ENCODE assay signal across 17 mouse cellular contexts in genomic region chr7:100243007-100243406, GRCm38 (mm10). TPM values are rescaled to one million over a fixed set of nuclear protein-coding genes. Genes with fewer than 3 reads are reported as not detected.
"Had no signal": no experiment of that assay in that cellular context is flagged by ENCODE, and none has a peak within 500 bp of the region (broad histone marks: within the 10 kb centered on the region; RNA-seq: fewer than 3 reads in every experiment).

No protein-coding gene starts in this region.

- H3K27ac ChIP-seq: neural tube, embryonic 13.5 days; neural tube, embryonic 15.5 days; stomach, embryonic 15.5 days; stomach, postnatal 0 days had no signal

- H3K4me3 ChIP-seq: neural tube, embryonic 13.5 days; neural tube, embryonic 15.5 days; stomach, embryonic 15.5 days had no signal

- H3K36me3 ChIP-seq: neural tube, embryonic 13.5 days; neural tube, embryonic 15.5 days; stomach, embryonic 15.5 days had no signal

- H3K9me3 ChIP-seq: neural tube, embryonic 13.5 days; neural tube, embryonic 15.5 days; stomach, embryonic 15.5 days had no signal

- DNase-seq: retina, postnatal 1 day; right cerebral cortex, adult 18-20 months; right cerebral cortex, postnatal 14 days; right cerebral cortex, postnatal 25 days; right cerebral cortex, postnatal 4 days; spleen, adult 18-20 months; thymus, adult 18-20 months; thymus, adult 2 months; thymus, postnatal 14 days; thymus, postnatal 25 days; thymus, postnatal 36 days; thymus, postnatal 4 days had no signal

- H3K4me1 ChIP-seq: neural tube, embryonic 13.5 days; neural tube, embryonic 15.5 days; stomach, embryonic 15.5 days had no signal

- H3K9ac ChIP-seq: neural tube, embryonic 13.5 days; neural tube, embryonic 15.5 days; stomach, embryonic 15.5 days had no signal

- H3K27me3 ChIP-seq: neural tube, embryonic 13.5 days; neural tube, embryonic 15.5 days; stomach, embryonic 15.5 days had no signal

RNA-seq across cellular contexts. Expression of gene P4ha3, which starts 42.3 kb away (rescaled TPM):
- total RNA-seq: neutrophil, adult 5-6 weeks had no signal
